Mouse (Mus musculus): ENCODE results near the gene Npl.
"Not testable (repeated sequence)": the region's sequence is repeated elsewhere in the genome, so short reads cannot be mapped to it uniquely, and the experiment has no call there.

The Npl gene

DNA sequence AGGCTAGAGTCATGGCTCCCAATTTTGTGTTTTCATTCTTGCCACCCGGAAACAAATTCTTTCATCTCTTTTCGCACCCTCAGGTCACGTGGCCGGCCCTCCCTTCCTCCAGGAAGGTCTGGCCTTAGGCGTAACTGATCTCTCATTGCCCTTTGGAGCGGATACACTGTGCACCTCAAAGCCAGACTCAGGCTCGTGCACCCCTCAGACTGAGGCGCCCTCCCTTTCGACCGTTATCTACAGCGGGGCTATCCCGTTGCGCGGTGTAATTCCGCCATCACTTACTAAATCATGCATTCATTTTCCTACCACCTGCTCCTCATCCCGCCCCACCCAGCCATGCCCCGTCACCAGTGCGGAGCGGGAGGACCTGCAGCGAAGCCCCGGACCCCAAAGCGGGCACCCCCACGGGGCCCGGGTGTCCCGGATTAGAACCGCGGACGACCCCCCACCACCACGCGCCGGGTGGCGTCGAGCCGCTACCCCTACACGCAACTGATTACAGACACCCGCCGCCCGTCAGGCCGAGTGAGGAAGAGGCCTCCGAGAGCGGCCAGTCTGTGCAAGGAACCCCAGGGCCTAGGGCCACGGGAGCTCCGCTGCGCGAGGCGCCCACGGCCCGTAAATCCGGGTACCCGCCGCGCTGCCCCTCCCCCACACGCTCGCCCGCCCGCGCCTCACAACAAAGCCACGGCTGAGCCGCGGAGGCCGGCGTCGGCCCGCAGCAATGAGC lies 62.9 kb downstream of the Npl start:
- peak; percentile 80 for DNase-seq

DNA sequence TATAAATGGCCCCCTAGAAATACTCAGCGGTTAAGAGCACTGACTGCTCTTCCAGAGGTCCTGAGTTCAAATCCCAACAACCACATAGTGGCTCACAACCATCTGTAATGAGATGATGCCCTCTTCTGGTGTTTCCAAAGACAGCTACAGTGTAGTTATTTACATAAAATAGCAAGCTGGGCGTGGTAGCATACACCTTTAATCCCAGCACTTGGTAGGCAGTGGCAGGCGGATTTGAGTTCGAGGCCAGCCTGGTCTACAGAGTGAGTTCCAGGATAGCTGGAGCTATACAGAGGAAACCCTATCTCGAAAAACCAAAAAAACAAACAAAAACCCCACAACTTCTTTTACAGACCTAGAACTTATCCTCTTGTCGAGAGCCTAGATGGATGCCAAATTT lies 63.7 kb downstream of the Npl start:
- not testable (repeated sequence) for DNase-seq

DNA sequence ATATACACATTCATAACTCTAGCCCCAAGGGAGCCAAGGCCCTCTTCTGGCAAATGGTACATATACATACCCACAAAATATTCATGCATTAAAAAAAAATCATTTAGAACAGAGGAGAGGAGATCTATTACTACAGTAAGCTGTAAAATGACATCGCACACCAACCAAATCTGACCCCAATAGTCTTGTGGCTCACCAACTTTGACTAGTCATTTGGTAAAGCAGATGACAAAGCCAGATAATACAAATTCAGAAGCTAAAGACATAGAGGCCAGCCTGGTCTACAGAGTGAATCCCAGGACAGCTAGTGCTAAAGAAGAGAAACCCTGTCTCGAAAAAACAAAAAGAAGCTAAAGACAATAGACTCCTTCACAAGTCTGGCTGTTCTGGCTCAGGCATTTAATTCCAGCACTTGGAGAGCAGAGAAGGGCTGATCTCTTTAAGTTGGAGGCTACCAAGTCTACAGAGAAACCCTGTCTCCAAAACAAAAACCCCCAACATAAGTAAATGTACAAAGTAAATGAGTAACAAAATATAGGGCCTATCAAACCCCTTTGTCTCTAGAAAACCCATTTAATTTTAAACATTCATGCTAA lies 64.5 kb downstream of the Npl start:
- DNase-seq: no peak

DNA sequence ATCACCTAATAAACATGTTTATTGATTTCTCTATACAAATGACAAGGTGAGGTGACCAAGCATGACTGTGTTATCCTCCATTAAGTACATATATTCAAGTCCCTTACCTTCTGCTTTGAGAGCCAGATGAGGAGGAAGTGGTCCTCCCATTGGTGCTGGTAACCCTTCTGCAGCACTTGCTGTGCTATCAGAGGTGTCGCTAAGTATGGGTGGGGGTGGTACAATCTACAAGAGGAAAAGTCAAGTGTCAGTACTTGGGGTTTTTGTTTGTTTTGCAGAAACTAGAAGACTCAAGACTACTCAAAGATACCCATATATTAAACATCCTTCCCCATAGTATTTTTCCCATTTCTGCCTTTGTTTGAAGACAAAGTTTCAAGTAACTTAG lies 68.8 kb downstream of the Npl start:
- DNase-seq: no peak

DNA sequence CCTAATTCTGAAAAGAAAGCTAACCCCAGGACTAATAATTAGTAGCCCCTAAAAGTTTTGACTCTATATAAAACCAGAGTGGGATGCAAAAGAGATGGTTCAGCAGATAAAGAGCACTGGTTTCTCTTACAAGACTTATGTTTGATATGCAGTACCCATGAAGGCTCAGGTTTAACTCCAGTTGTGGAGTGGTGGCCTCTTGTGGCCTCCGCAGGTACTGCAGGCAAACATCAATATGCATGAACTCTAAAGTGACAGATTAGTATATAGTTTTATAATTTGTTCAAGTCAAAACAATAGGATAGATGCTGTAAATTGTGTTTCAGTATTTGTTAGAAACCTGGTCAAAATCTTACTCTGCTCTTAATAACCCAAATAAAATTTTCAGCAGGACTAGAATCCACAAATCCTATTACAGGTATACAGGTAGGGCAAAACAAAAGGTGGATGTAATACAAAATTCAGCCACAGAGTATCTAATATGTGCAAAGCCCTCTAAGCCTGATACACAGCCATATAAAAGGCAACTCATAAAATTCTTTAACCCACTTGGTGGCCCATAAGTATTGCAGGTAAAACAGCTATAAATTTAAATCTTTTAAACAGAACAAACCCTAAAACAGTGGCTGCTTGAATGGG lies 69.3 kb downstream of the Npl start:
- peak; percentile 74 for DNase-seq

DNA sequence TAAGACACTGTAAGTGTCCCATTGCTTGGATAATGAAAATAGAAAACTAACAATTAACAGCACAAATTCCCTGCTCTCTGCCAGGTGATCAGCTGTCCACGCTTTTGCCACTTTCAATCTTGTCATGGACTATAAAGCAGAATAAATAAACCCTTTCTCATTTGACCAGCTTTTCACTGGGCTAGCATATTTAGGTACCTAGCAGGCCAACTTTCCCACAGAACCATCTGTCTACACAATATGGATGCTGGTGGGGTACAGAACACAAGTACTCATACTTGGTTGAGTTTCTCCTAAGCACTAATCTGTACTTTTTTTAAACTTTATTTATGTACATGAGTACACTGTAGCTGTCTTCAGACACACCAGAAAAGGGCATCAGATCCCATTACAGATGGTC lies 70.5 kb downstream of the Npl start:
- no peak for DNase-seq

DNA sequence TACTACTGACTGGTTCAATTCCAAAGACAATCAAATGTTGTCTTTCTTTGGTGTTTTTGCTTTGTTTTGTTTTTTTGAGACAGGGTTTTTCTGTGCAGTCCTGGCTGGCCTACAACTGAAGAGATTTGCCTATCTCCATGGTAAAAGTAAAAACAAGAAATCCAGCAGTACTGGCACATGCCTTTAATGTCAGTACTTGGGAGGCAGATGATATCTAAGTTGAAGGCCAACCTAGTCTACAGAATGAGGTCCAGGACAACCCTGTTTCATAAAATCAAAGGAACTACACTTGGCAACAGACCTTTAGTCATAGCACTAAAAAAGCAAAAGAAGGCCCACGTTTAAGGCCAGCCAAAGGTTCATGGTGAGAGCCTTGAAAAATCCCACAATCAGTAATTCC lies 88.0 kb downstream of the Npl start:
- DNase-seq: no peak

DNA sequence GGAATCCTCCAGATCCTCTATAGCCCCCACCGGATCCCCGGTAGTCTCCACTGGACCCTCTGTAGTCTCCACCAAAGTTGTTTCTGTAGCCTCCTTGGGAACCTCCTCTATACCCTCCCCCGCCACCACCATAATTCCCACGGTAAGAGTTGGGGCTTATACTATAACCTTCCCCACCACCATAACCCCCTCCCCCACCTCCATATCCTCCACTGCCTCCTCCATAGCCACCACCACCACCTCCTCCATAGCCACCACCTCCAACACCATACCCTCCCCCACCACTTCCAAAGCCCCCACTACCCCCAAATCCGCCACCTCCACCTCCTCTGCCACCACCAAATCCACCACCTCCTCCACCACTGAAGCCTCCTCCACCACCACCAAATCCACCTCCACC lies 93.7 kb downstream of the Npl start:
- no peak for DNase-seq

DNA sequence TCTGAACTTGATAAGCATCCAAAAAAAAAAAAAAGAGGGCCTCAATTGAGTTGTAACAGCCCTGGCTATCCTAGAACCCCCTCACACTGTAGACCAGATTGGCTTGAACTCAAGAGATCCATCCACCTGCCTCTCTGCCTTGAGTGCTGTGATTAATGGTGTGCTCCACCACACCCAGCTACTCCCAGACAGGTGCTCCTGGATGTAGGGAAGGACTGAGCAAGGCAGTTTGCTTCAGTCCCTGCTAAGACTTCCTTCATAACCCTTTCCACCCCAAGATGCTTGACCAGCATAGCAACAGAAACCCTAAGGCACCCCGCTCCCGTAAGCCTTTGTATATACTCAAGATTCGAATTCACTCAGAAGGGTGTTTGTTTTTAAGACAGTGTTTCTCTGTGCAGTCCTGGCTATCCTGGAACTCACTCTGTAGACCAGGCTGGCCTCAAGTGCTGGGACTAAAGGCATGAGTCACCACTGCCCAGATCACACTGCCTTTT lies 96.7 kb downstream of the Npl start:
- no peak for DNase-seq
